Mouse (Mus musculus): ENCODE measurements around the gene Map3k10. TPM values are rescaled to one million over a fixed set of nuclear protein-coding genes. Genes with fewer than 3 reads are reported as not detected.
A peak's percentile ranks its signal among the peaks of the same experiment; 100 is the strongest.

The Map3k10 gene
- total RNA-seq (2021) = 100 to 1,000 TPM; 175 to 180 TPM
- long read RNA-seq, transcript Map3k10-201 (10 exons, 3,682 nt) = major isoform, 8 of 68 reads
- long read RNA-seq, partial matches to known transcripts = 55 of 68 reads
- long read RNA-seq, other reads (novel, unspliced or antisense) = 2 of 68 reads

DNA sequence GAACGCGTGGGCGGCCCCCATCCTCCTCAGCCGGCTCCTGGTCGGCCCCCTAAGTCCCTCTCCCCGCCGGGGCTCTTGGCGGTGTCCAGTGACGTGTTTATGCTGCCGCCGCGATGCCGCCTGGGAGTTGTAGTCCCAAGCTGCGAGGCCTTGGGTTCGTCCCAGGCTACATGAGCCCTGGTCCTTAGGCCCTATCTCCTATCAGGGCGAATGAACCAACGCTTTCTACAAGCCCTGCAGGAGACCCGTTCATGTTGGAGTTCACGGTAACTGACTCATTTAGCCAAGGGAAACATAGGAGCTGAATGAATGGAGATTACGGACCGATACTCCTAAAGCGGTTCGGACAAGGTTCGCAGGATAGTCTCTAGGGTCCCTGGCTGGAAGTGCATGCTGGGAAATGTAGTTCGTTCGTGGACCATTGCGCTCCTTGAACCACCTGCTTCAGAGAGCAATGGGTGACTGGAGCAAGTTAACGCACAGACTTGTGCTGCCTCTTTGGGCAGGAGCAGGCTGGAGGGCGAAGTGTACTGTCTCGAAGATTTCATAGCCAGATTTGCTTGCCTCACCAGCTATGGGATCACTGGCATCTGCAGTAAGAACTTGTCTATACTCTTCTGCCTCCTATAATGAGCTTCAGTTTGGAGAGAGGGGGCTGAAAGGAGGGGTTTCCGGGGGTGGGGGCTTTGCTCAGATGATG, at the start of gene Map3k10:
Gene Map3k10 (minus strand): TSS at position 77 of the 700 bp plus-strand sequence.
- DNase-seq (ENCODE audit: low spot score in 2 of 2) = peak; percentile 94 to 97

DNA sequence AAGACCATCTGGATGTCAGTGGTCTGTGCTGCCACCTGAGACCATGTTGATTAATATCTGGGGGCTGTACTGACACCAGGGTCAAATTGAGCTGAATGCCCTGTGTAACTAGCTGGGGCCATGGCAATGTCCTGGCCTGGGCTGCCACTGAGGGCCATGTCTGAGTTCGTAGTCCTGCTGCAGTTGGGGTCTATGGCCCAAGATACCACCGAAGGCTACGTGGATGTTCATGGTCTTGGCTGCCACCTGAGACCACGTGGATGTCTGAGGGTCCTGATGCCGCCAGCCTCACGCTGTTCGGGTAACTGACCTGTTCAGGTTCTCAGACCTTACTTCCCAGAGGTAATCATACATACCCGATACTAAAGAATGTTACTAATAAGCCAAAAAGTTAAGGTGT, 47.6 kb upstream of the Map3k10 start:
- DNase-seq (ENCODE audit: low spot score in 2 of 2) = no peak

DNA sequence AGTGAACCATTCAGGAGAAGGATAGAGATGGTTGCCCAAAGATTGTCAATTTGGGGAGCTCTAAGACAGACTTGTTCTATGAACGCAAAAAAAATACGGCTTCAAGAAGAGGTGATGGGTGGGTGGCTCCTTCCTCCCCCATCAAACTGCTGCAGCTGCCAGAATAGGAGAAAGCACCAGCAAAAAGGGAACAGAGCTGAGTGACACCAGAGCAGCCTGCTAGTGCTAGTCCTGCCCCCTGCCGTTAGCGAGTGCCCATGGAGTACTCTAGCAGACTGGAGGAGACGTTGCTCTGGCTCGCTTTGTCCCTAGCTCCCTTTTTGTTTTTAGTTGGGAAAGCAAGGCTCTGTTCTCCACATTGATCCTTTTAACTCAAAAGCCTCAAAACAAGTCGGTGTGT, 36.0 kb upstream of the Map3k10 start:
- DNase-seq (ENCODE audit: low spot score in 2 of 2) = no peak

DNA sequence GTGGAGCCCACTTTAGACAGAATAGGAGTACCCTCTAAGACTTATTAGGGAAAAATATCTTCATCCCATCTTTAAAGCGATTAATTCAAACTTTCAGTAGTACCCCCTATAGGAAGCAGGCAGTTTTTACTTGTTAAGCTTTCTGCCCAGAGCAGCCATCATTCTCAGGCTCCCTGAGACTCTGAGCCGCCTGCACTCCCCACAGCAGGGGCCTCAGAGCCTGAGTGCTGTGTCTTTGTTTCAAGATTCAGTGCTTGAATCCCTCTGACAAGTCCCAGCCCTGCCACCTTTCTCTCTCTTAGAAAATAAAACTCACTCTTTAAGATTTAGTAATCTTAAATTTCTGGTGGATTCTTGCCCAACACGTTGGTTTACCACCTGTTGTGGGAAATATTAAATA, 22.3 kb upstream of the Map3k10 start:
- DNase-seq (ENCODE audit: low spot score in 2 of 2) = no peak

DNA sequence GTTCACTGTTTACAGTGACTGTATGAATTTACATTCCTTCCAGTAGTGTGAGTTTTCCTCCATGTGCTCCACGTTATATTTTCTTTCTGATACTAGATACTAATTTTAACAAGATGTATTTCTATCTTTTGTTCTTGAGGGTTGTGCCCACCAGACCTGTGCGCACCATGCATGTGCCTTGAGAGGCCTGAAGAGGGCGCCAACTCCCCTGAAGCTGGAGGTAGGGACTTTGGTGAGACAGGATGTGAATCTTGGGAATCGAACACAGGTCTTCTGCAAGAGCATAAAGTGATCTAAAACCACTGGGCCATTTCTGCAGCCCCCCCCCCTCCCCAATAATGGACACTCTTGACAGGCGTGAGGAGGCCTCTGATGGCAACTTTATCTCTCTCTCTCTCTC, 16.7 kb upstream of the Map3k10 start:
- DNase-seq (ENCODE audit: low spot score in 2 of 2) = no peak

DNA sequence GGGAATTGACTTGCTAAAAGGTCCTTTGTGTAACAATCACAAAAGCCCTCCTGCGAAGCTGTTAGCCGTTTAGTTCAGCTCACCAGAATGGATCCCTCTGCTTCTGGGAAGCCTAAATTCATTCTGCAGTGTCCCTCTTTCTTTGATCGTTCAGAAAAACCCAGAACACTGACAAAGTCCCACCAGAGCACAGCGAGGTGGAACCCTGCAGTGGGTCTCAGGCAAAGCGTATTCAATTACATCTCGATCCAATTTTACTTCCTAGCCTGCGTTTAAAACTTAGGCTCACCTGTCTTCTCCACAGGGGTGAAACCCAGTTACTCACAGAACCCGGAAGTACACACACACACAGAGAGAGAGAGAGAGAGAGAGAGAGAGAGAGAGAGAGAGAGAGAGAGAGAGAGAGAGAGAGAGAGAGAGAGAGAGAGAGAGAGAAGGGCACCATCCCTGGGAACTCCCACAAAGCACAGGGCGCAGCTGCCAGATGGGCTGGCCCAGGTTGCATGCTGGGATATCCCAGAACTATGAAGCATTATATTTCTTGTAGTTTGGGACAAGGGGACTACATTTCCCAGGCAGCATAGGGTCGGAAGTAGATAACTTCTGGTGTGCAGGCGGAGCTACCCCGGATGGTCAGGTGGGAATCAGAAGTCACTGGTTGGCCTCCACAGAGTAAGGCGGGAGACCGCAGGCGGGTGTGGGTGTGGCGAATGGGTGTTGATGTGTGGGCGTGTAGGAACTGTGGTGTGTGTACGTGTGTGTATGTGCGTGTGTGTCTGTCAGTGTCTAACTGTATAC, 14.6 kb upstream of the Map3k10 start, which contains the start of gene Zfp607b:
Gene Zfp607b (plus strand): TSS at position 526 of the 798 bp plus-strand sequence.
- DNase-seq (ENCODE audit: low spot score in 2 of 2) = peak; percentile 95 to 98

DNA sequence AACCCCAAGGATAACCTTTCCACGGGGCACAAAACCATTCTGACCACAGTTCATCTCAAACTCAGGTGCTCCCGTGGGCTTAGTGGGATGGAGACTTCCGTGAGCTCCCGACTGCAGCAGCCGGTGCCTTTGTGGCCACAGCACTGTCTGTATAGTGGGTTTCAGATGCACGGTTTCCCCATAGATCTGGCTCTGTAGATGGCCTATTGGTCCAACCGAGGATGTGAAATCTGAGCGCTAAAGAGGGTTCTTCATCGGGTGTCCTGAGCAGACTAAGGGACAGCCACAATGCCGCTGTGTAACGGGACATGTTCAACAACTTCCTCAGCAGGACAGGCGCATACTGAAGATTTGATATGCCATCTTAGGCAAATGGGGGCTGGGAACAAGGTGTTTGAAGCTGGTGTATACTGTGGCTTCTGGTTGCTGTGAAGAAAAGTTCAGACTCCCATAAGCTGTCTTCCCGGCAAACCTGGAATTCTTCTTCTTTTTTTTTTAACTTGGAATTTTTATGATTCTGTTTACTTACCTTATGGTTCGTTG, 13.9 kb upstream of the Map3k10 start:
- no peak for DNase-seq (ENCODE audit: low spot score in 2 of 2)

DNA sequence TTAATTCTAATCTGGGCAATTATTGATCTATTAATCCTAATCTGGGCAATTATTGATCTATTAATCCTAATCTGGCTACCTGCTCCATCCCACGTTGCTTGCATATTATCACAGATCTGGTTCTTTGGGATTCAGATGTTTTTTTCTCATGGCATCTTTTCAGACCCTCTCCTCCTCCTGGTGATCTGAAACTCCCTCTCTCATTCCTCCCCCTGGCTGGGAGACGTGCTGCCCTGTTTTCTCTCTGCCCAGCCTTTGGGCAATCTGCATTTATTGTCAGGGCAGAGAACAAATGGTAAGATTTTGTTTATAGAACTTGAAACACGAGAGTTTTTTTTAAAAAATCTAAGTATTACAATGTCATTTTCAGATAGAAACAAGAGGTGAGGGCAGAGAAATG, 13.4 kb upstream of the Map3k10 start:
- DNase-seq (ENCODE audit: low spot score in 2 of 2) = no peak

DNA sequence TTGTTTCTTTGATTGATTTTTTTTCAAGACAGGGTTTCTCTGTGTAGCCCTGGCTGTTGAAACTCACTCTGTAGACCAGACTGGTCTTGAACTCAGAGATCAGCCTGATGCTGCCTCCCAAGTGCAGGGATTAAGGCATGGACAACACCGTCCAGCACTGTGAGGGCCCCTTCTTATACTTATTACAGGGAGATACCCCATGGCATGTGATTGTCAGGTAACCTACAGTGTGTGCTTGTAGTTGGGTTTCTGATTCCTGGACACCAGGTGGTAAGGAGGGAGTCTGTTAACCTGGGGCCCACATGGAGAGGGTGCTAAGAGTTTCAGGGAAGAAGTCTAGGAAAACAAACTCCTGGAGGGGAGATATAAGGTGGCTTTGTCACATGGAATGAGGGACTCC, 12.6 kb upstream of the Map3k10 start:
- no peak for DNase-seq (ENCODE audit: low spot score in 2 of 2)

DNA sequence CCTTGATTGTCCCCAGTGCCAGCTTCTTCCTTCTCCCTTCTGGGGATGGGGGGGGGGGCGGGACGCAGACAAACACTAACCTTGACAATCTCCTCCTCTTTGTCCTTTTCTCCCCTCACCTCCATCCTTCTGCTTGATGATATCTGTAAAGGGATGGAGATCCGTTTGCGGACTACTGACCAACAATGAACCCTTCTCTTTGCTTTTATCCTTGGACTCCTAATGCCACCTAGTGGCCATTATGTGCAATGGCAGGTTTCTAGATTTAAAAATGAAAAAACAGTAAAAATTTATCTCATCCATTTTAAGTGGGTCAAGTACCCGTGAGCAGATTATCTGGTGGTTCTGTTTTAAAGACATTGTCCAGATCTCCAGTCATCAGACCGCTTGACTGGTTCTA, 11.3 kb upstream of the Map3k10 start:
- no peak for DNase-seq (ENCODE audit: low spot score in 2 of 2)

DNA sequence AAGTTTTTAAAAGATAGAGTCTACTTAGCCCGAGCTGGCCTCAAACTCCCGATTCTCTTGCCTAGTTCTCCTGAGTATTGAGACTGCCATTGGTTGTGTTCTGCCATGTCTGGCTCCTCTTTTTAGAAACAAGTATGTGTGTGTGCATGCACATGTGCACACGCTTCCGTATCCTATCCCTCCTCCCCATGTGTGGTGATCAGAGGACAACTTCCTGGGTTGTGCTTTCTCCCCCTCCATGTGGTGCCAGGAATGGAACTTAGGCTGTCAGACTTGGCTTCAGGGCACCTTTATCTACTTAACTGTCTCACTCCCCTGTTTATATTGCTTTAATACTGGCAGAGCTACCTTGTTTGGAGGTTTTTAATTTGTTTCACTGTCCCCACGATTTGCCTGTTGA, 10.8 kb upstream of the Map3k10 start:
- no peak for DNase-seq (ENCODE audit: low spot score in 2 of 2)

DNA sequence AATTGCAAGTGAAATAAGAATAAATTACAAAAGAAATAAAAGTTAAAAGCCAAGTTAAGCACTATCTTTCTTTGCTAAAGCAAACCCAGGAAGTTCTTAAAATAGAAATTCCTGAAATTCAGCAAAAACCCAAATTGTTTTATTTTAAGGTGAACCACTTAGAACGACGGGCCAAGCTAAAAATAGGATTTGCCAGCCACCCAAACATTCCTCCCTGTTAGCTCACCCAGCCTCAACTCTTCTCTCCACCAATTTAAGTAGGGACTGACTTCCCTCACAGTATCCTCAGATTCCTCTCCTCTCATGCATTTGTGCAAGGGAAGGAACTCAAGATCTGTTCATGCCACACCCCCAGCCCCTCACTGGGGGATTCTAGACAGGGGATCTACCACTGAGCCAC, 8.8 kb upstream of the Map3k10 start:
- no peak for DNase-seq (ENCODE audit: low spot score in 2 of 2)

DNA sequence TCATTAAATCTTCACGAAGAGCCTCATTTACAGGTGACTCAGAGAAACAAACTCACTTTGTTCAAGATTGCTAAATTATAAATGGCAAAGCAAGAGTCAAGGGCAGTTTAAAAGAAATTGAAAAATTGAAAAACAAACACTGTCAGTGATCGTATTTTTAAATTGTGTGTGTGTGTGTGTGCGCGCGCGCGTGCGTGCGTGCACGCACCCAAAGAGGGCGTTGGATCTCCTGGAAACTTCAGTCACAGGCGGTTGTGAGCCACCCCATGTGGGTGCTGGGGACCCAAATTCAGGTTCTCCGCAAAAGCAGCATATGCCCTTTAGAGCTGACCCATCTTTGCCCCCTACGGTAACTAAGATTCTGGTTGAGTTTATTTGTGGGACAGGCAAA, 819 bp upstream of the Map3k10 start:
- no peak for DNase-seq (ENCODE audit: low spot score in 2 of 2)

DNA sequence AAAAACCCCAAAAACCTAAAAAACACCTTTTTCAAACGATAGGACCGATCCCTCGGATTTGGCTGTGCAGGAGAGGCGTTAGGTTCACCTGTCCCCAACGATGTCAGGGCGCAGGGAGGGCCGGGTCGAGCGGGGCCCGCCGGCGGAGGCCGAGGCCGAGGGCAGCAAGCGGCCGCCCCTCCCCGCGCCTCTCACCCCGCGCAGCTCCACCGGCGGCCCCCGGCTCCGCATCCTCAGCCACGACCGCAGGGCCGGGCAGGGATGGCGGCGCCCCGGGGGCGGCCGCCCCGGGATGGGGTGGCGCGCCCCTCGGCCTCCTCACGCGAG, 240 bp downstream of the Map3k10 start:
- DNase-seq (ENCODE audit: low spot score in 2 of 2) = no peak

DNA sequence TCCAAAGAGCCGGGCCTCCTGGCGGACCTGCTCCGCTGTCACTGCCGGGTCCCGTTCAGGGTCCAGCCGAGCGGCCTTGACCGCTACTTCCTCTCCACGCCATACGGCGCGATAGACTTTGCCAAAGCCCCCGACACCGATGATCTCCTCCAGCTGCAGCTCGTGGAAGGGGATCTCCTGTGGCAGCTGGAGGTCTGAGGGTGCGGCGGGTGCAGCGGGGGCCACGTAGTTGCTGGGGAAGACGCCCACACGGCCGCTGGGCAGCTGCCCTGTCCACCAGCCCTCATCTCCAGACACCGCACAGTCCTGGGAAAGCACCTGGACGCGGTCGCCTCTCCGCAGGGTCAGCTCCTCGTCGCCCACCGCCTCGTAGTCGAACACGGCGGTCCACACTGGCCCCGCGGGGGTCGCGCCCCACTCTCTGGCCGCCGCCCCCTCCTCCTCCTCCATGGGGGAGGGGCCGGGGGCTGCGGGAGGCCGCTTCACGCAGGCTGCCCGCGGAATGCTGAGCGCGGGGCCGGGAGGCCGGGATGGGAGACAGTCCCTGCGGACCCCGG, 745 bp downstream of the Map3k10 start:
- DNase-seq (ENCODE audit: low spot score in 2 of 2) = no peak

DNA sequence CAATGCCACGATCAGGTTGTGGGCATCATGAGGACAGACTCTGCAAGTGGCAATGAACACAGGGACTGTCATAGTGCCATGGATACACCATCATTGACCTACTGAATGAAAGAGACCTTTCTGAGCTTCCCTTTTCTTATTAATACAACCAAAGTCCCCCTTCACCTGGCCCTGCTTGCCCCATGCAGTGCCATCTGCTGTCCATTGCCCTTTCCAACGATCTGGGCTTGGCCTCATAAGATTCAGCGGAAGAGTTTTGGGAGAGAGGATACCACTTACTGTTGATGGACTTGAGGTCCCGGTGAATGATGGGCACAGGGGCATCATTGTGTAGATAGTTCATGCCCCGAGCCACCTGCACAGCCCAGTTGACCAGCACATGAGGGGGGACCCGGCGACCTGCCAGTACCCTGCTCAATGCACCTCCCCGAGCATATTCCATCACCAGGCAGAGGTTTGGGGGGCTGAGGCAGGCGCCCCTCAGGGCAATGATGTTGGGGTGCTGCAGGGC, 1.3 kb downstream of the Map3k10 start:
- DNase-seq (ENCODE audit: low spot score in 2 of 2) = no peak

DNA sequence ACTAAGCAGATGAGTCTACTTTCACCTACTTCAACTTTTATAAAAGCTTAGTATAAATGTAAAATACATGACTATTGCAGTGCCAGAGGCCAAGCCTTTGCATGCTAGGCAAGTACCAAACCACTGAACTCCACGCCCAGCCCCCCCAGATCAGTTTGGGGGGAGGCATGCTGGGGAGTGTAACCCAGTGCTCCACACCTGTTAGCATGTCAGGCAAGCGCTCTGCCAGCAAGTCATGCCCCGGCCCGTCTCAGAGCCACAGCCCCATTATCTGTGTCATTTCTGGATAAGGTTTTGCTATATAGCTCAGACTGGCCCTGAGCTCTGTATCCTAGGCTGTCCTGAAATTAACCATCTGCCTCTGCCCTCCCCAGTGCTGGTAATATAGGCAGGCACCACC, 12.4 kb downstream of the Map3k10 start:
- DNase-seq (ENCODE audit: low spot score in 2 of 2) = no peak

DNA sequence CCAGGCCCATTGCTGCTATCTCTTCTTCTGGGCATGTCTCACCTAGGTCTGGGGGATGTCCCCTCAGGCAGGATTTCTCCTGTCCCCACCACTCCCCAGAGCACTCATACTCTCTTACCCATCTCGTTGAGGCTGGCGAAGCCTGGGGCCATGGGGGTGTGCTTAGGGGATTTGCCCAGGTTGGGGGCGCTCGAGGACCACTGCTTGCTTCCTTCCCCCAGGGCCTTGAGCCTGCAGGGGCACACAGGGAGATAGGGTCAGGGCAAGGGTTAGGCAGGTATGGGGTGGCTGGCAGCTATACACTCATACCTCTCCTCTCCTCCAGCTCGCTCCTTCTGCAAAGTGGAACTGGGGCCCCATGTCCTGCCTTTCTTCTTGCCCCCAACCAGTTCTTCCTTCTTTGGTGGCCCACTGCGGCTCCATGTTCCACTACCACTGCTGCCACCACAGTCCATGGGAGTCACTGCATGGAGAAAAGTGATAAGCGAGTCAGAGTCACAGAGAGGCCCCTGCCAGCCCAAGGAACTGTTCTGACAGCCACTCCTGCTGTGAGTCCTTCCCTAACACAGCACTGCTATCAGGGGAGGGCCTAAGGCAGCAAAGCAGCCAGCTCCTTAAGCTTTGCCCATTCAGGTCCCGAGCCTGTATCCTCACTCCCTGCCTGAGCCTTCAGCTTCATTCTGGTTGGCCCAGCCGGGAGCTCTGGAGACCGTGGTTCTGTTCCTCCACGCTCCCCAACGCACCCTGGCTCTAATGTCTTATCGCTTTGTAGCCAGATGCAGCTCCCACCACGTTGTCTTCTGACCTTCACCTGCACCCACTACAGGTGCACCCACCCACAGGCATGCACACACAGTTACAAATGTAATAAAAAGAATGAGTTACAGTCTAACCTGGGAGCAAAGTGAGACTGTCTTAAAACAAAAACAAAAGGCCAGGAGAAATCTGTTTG, 15.4 kb downstream of the Map3k10 start:
- no peak for DNase-seq (ENCODE audit: low spot score in 2 of 2)

DNA sequence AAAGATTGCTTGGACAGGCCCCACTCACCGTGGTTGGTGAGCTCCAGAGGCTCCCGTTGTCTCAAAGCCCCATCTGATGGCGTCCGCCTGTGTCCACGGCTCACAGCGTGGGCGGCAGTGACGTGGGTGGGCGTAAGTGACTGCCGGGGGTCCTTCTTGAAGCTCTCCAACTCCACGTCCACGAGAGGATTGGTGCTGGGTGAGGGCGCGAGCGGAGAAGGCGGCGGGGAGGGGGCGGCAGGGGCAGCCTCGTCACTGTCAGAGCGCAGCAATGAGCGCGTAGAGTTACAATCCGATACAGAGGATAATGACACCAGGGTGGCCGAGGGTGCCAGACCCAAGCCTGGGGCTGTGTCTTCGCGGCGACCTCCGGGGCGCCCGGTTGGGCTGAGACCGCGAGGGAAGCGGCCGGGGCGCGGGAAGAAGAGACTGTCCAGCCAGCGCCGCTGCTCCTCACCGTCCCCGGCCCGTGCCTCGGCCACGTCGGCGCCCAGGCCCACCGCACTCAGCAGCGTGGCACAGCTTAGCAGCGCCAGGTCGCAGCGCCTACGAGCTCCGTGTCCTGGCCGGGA, 16.5 kb downstream of the Map3k10 start:
- DNase-seq (ENCODE audit: low spot score in 2 of 2) = no peak

DNA sequence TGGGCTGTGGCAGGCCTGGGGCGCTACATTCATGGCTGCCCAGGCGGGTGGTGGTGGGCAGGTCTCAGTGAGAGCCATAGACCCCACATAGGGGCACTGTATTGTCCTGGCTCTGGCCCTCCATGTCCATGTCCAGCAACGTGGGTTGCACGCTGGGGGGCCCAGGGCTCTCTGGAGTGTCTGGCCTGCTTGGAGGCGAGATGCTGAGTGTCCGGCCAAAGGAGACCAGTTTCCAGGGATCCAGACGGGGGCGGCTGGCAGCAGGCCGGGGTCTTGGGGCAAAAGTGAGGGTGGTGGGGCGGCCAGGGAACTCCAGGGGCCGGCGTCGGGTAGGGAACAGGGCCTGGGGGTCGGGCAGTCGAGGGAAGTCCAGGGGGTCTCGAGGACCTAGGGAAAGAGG, 17.8 kb downstream of the Map3k10 start:
- DNase-seq (ENCODE audit: low spot score in 2 of 2) = no peak

All from layer of hippocampus, adult 18-20 months (tissue).